Comparison of ENCODE assay signal across 20 mouse cellular contexts in genomic region chr15:22311016-22311415, GRCm38 (mm10).
"Had no signal": no experiment of that assay in that cellular context is flagged by ENCODE, and none has a peak within 500 bp of the region (broad histone marks: within the 10 kb centered on the region; RNA-seq: fewer than 3 reads in every experiment).

No protein-coding gene starts in this region.

- H3K4me1 ChIP-seq: megakaryocyte, embryonic 14.5 days; midbrain, embryonic 13.5 days; midbrain, embryonic 15.5 days; neural tube, embryonic 13.5 days; neural tube, embryonic 15.5 days; stomach, embryonic 15.5 days had no signal

- H3K9ac ChIP-seq: liver, embryonic 14.5 days; lung, embryonic 14.5 days; midbrain, embryonic 13.5 days; midbrain, embryonic 15.5 days; neural tube, embryonic 13.5 days; neural tube, embryonic 15.5 days; stomach, embryonic 15.5 days had no signal

- ATAC-seq: midbrain, embryonic 13.5 days; midbrain, embryonic 15.5 days had no signal

- H3K27ac ChIP-seq: liver, embryonic 14.5 days; macrophage; midbrain, embryonic 13.5 days; midbrain, embryonic 15.5 days; neural tube, embryonic 13.5 days; neural tube, embryonic 15.5 days; stomach, embryonic 15.5 days; stomach, postnatal 0 days had no signal

- H3K36me3 ChIP-seq: midbrain, embryonic 13.5 days; midbrain, embryonic 15.5 days; neural tube, embryonic 13.5 days; neural tube, embryonic 15.5 days; stomach, embryonic 15.5 days had no signal

- H3K4me2 ChIP-seq: lung, embryonic 14.5 days; midbrain, embryonic 11.5 days; midbrain, embryonic 13.5 days; midbrain, embryonic 15.5 days; neural tube, embryonic 13.5 days; neural tube, embryonic 15.5 days; stomach, embryonic 15.5 days had no signal

- H3K4me3 ChIP-seq: megakaryocyte, embryonic 14.5 days; midbrain, embryonic 13.5 days; midbrain, embryonic 15.5 days; myocyte; neural tube, embryonic 13.5 days; neural tube, embryonic 15.5 days; stomach, embryonic 15.5 days had no signal

- H3K27me3 ChIP-seq: megakaryocyte, embryonic 14.5 days; midbrain, embryonic 13.5 days; midbrain, embryonic 15.5 days; neural tube, embryonic 13.5 days; neural tube, embryonic 15.5 days; stomach, embryonic 15.5 days had no signal

- DNase-seq: lung, adult 18-20 months; lung, embryonic 14.5 days; lung, postnatal 10 days; right cerebral cortex, adult 18-20 months; right cerebral cortex, postnatal 25 days; right cerebral cortex, postnatal 4 days; thymus, adult 2 months; thymus, postnatal 25 days; thymus, postnatal 4 days had no signal

- H3K9me3 ChIP-seq: megakaryocyte, embryonic 14.5 days; midbrain, embryonic 13.5 days; midbrain, embryonic 15.5 days; neural tube, embryonic 13.5 days; neural tube, embryonic 15.5 days; stomach, embryonic 15.5 days had no signal
